Mouse (Mus musculus): ENCODE results near the gene H2-M10.2. TPM values are rescaled to one million over a fixed set of nuclear protein-coding genes. Genes with fewer than 3 reads are reported as not detected.
"Not testable (repeated sequence)": the region's sequence is repeated elsewhere in the genome, so short reads cannot be mapped to it uniquely, and the experiment has no call there.

H2-M10.2 gene
- 0.15 TPM in 1 of 2 replicates, not detected in the other for polyA plus RNA-seq (2015; fragmentation: Nextera tagmentation; extraction: Ambion mirVana)

DNA sequence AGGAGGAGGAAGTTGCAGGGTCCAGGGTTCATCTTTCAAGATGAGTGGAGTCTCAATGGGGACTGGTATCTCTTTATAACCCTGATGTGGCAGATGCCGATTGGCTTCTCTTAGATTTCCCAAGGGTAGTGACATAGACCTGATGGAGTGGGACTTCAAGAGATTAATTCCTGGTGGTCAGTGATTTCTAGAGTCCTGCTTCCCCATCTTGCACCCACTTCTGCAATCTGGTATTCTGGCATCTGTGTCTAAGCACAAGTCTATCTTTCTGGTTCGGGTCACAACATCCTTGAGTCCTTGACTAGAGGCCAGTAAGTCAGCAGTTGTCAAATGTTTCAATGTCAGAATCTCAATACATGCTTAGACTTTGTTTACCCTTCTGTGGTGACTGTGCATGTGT lies at the start of gene H2-M10.2:
H2-M10.2 (minus strand) TSS at position 101 of the 400 bp plus-strand sequence.
- no peak within 1 kb of the TSS for H3K4me3 ChIP-seq (ENCODE audit: low read length)
- no peak within 1 kb of the TSS for H3K27ac ChIP-seq (ENCODE audit: low read length)
- ATAC-seq (ENCODE audit: low FRiP score, low TSS enrichment), result no peak
- no peak within 1 kb of the TSS for H3K4me2 ChIP-seq (replicated peaks; ENCODE audit: low read depth, low read length)
- no peaks in the 10 kb centered on the region for H3K4me1 ChIP-seq (ENCODE audit: insufficient read depth, low read length)
- H3K9ac ChIP-seq (replicated peaks; ENCODE audit: low read length), result no peak within 1 kb of the TSS
- H3K36me3 ChIP-seq (ENCODE audit: insufficient read depth, low read length), result peaks cover 10% of the 10 kb centered on the region
- H3K27me3 ChIP-seq (ENCODE audit: insufficient read depth, low read length), result no peaks in the 10 kb centered on the region
- WGBS, result 97% methylated on average over 2 of the region's 2 CpGs
- H3K9me3 ChIP-seq (ENCODE audit: low read length), result 0 out of 2 replicates have a peak, but pooled peaks cover 3% of the 10 kb centered on the region

DNA sequence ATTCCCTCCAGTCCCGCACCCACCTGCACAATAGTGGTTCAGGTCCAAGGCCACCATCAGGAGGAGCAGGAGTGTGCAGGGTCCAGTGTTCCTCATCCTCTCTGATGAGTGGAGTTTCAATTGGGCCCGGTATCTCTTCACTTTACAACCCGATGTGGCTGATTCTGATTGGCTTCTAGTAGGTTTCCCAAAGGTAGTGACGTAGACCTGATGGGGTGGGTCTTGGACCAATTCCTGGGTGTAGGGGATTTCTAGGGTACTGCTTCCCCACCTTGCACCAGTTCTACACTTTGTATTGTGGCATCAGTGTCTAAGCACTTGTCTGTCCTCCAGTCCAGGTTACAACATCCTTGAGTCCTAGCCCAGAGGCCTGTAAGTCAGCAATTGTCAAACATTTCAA lies 39.8 kb upstream of the H2-M10.2 start, which contains the start of gene H2-M10.1:
H2-M10.1 (minus strand) TSS at position 101 of the 400 bp plus-strand sequence.
- Histone ChIP-seq H3K4me3 (ENCODE audit: low read length) (no peak within 1 kb of the TSS), H3K9me3 (ENCODE audit: low read length) (no peaks in the 10 kb centered on the region), H3K4me1 (ENCODE audit: insufficient read depth, low read length) (no peaks in the 10 kb centered on the region), H3K4me2 (replicated peaks; ENCODE audit: low read depth, low read length) (no peak within 1 kb of the TSS), H3K27ac (ENCODE audit: low read length) (no peak within 1 kb of the TSS), H3K36me3 (ENCODE audit: insufficient read depth, low read length) (no peaks in the 10 kb centered on the region), H3K27me3 (ENCODE audit: insufficient read depth, low read length) (no peaks in the 10 kb centered on the region), H3K9ac (replicated peaks; ENCODE audit: low read length) (no peak within 1 kb of the TSS)
- 90% methylated on average over 4 of the region's 4 CpGs for WGBS
- no peak for ATAC-seq (ENCODE audit: low FRiP score, low TSS enrichment)

DNA sequence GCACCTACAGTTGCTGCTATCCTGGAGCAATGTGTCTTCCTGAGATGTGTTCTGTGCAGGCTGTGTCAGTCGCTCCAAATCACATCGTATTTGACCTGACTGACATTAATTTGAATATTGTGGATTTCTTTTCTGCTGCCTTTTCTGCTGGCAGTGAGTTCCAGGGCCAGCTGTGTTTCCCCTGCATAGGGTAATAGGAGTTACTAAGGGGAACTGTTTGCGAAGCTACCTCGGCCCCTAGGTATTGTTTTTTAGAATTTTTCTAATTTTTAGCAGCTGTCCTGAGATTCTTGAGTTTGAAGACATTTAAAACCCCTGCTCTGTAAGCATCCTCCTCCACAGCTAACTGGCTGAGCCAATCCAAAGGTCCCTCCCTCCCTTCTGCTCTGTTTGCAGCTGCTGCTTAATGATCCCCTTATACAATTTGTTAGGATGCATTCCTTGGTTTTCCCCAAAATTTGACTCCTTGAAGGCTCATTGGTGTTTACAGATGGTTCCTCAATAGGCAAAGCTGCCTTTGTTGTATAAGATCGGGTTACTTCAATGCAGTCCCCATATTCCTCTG lies 29.5 kb upstream of the H2-M10.2 start:
- ATAC-seq (ENCODE audit: low FRiP score, low TSS enrichment), result no peak
- peak overlapping the region; percentile 64 for H3K9ac ChIP-seq (replicated peaks; ENCODE audit: low read length)
- H3K4me1 ChIP-seq (ENCODE audit: insufficient read depth, low read length), result peaks cover 2% of the 10 kb centered on the region; the same call in 1 of the 2 replicates
- H3K27ac ChIP-seq (ENCODE audit: low read length), result no peak overlapping the region; the same call in 1 of the 2 replicates
- no peaks in the 10 kb centered on the region for H3K27me3 ChIP-seq (ENCODE audit: insufficient read depth, low read length)
- 17% methylated on average over 5 of the region's 5 CpGs for WGBS
- peak overlapping the region; percentile 63 for H3K4me3 ChIP-seq (ENCODE audit: low read length)
- H3K36me3 ChIP-seq (ENCODE audit: insufficient read depth, low read length), result no peaks in the 10 kb centered on the region
- H3K4me2 ChIP-seq (replicated peaks; ENCODE audit: low read depth, low read length), result peak overlapping the region; percentile 76
- no peaks in the 10 kb centered on the region for H3K9me3 ChIP-seq (ENCODE audit: low read length)

DNA sequence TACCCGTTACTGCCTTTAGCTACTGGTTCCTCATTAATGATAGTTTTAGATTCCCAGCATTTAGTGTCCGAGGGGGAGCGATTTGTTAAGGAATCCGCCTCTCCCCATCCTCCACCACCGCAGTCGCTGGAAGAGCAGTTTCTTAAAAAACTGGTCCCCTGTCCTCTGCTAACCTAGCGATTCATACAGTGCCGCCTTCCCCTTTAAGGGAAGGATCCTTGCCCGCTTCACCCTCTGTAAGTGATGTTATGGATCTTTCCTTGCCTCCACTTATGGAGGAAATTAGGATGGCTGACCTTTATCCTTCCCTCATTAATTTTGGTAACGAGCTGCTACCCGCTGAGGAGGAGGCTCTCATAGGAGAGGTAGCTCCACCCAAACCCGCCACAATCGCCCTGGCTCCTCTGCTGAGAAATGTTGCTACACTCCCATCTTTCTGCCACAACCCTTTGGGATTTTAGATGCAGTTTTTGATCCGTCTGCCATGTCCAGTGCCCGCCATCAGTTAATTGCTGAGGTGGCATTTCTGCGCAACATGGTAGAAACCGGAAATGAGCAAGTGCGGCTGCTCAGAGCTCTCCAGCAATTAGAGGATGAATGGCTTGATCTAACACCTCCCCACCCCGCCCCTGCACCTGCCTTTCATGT lies 28.9 kb upstream of the H2-M10.2 start:
- peak; percentile 88 for ATAC-seq (ENCODE audit: low FRiP score, low TSS enrichment)
- peak overlapping the region; percentile 64 for H3K9ac ChIP-seq (replicated peaks; ENCODE audit: low read length)
- H3K4me3 ChIP-seq (ENCODE audit: low read length), result peak overlapping the region; percentile 63
- H3K27ac ChIP-seq (ENCODE audit: low read length), result peak overlapping the region; percentile 19
- peak overlapping the region; percentile 76 for H3K4me2 ChIP-seq (replicated peaks; ENCODE audit: low read depth, low read length)
- H3K27me3 ChIP-seq (ENCODE audit: insufficient read depth, low read length), result no peaks in the 10 kb centered on the region
- 0% methylated on average over 19 of the region's 19 CpGs for WGBS
- no peaks in the 10 kb centered on the region for H3K36me3 ChIP-seq (ENCODE audit: insufficient read depth, low read length)
- H3K9me3 ChIP-seq (ENCODE audit: low read length), result no peaks in the 10 kb centered on the region
- peaks cover 2% of the 10 kb centered on the region; the same call in 1 of the 2 replicates for H3K4me1 ChIP-seq (ENCODE audit: insufficient read depth, low read length)

DNA sequence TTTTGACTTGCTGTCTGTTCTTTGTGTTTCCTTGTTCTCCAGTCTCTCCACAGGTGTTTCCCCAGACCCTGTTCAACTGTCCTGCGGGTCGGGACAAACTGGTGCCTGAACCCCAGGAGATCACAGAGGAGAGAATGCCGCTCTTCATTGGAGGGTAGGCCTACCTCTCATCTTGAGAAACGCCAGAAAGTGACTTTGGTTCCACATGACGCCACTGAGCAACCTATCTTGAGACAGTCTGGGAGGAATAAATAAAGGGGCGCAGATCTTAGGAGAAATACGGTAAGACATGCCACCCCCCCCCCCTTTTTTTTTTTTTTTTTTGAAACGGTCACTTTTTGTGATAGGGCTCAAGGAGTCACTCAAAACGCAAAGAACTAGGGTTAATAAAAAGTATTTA lies 28.2 kb upstream of the H2-M10.2 start:
- no peak overlapping the region; the same call in 1 of the 2 replicates for H3K9ac ChIP-seq (replicated peaks; ENCODE audit: low read length)
- peak overlapping the region; percentile 63 for H3K4me3 ChIP-seq (ENCODE audit: low read length)
- H3K36me3 ChIP-seq (ENCODE audit: insufficient read depth, low read length), result no peaks in the 10 kb centered on the region
- H3K27ac ChIP-seq (ENCODE audit: low read length), result peak overlapping the region; percentile 19
- no peaks in the 10 kb centered on the region for H3K9me3 ChIP-seq (ENCODE audit: low read length)
- WGBS, result 4% methylated on average over 9 of the region's 9 CpGs
- H3K27me3 ChIP-seq (ENCODE audit: insufficient read depth, low read length), result no peaks in the 10 kb centered on the region
- peak overlapping the region; percentile 76 for H3K4me2 ChIP-seq (replicated peaks; ENCODE audit: low read depth, low read length)
- peaks cover 2% of the 10 kb centered on the region; the same call in 1 of the 2 replicates for H3K4me1 ChIP-seq (ENCODE audit: insufficient read depth, low read length)
- peak; percentile 65 for ATAC-seq (ENCODE audit: low FRiP score, low TSS enrichment)

DNA sequence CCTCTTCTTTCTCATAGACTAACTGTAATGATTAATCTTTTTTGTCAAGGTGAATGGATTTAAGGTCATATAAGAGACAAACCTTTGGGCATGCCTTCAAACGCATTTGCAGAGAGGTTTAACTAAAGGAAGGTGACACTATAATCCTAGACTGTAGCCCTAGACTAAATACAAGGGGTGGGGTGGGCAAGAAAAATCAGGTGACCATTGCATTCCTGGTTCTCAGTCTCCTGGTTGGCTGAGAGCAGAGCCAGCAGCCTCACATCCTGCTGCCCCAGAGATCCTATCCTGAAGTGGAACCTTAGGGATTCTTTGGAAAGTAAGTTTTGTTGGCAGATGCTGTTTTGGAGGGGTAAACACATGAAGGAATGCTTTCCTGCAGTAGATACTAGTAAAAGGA lies 23.0 kb upstream of the H2-M10.2 start:
- no peak overlapping the region for H3K4me2 ChIP-seq (replicated peaks; ENCODE audit: low read depth, low read length)
- H3K9ac ChIP-seq (replicated peaks; ENCODE audit: low read length), result no peak overlapping the region
- H3K27ac ChIP-seq (ENCODE audit: low read length), result no peak overlapping the region
- no peaks in the 10 kb centered on the region for H3K36me3 ChIP-seq (ENCODE audit: insufficient read depth, low read length)
- no peak overlapping the region for H3K4me3 ChIP-seq (ENCODE audit: low read length)
- no peak for ATAC-seq (ENCODE audit: low FRiP score, low TSS enrichment)
- H3K27me3 ChIP-seq (ENCODE audit: insufficient read depth, low read length), result no peaks in the 10 kb centered on the region
- H3K4me1 ChIP-seq (ENCODE audit: insufficient read depth, low read length), result no peaks in the 10 kb centered on the region
- WGBS, result 9% methylated on average over 1 of the region's 1 CpGs
- H3K9me3 ChIP-seq (ENCODE audit: low read length), result no peaks in the 10 kb centered on the region

DNA sequence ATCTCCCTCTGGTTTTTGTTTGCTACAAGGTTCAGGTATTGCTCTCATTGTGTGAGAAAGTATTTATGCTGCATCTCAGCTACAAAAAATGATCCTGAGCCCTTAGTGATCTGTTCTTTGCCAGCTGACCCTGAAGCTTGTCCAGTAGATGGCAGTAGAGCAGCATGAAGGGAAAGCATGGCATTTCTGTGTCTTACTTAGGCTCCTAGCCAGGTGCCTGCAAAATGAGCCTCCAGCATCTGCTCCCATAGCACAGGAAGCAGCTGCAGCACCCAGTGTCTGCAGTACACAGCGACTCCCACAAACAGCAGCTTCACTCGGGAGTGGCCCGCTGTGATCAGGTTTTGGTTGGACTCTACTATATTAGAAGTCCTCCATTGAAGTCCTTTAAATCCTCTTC lies 22.6 kb upstream of the H2-M10.2 start:
- H3K27ac ChIP-seq (ENCODE audit: low read length); H3K4me3 ChIP-seq (ENCODE audit: low read length); H3K4me1 ChIP-seq (ENCODE audit: insufficient read depth, low read length); H3K36me3 ChIP-seq (ENCODE audit: insufficient read depth, low read length); H3K9me3 ChIP-seq (ENCODE audit: low read length); H3K4me2 ChIP-seq (replicated peaks; ENCODE audit: low read depth, low read length); H3K27me3 ChIP-seq (ENCODE audit: insufficient read depth, low read length); H3K9ac ChIP-seq (replicated peaks; ENCODE audit: low read length): not testable (repeated sequence)
- ATAC-seq (ENCODE audit: low FRiP score, low TSS enrichment), result peak; percentile 46; the same call in 1 of the 2 replicates
- WGBS, result 0% methylated on average over 3 of the region's 3 CpGs

DNA sequence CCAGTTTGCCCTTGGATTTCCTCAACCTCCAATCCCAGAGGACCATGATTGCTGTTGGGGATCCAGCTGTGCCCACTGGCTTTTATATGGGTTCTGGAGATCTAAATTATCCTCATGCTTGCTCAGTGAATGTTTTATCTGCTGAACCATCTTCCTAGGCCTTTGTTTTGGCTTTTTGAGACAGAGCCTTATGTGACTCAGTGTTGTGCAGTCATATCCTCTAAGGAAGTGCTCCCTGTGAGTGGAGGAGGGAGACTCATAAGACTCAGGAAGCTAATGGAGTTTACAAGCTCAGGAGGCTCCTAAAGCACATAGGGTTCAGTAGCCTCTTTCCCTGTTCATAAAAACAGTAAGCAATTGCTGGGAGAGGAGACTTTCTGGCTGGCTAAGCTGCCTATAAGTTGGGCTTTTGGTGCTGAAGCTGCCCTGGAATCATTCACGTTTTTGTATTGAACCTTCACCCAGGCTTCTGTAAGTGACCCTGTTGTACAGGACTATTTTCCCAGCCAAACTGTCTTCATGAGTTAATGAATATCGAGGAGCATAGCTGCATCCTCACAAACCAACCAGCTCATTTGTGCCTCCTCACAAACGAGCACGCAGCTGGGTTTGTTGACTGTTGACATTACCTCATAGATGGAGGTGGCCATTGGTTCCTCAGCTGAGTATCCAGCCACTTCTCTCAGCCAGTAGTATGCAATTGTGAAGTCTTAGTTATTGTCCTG lies 4.6 kb downstream of the H2-M10.2 start:
- no peaks in the 10 kb centered on the region for H3K27me3 ChIP-seq (ENCODE audit: insufficient read depth, low read length)
- 86% methylated on average over 4 of the region's 4 CpGs for WGBS
- no peak overlapping the region for H3K4me2 ChIP-seq (replicated peaks; ENCODE audit: low read depth, low read length)
- no peak overlapping the region for H3K9ac ChIP-seq (replicated peaks; ENCODE audit: low read length)
- ATAC-seq (ENCODE audit: low FRiP score, low TSS enrichment), result no peak
- no peak overlapping the region for H3K27ac ChIP-seq (ENCODE audit: low read length)
- 0 out of 2 replicates have a peak, but pooled peaks cover 3% of the 10 kb centered on the region for H3K9me3 ChIP-seq (ENCODE audit: low read length)
- H3K36me3 ChIP-seq (ENCODE audit: insufficient read depth, low read length), result peaks cover 35% of the 10 kb centered on the region
- H3K4me3 ChIP-seq (ENCODE audit: low read length), result no peak overlapping the region
- H3K4me1 ChIP-seq (ENCODE audit: insufficient read depth, low read length), result no peaks in the 10 kb centered on the region

DNA sequence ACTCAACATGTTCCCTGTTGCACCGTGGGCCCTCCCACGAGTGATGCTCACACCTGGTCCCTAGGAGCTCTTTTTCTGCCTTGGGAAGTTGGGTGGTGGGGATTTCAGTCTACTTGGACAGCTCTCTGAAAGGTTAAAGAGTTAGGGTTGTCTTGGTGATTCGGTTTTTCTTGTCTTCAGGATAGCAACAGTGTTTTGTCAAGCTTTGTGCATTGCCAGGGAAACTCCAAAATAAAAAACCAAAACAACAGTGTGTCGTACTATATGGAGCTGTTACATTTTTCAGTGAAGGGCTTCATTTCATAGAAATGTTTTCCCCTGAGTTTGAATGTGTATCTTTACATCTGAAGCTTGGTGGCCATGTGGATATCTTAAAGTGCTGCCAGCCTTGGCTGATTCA lies 11.5 kb downstream of the H2-M10.2 start:
- Histone ChIP-seq H3K4me1 (ENCODE audit: insufficient read depth, low read length) (peaks cover 25% of the 10 kb centered on the region), H3K9me3 (ENCODE audit: low read length) (no peaks in the 10 kb centered on the region), H3K9ac (replicated peaks; ENCODE audit: low read length) (no peak overlapping the region), H3K36me3 (ENCODE audit: insufficient read depth, low read length) (peaks cover 24% of the 10 kb centered on the region), H3K4me2 (replicated peaks; ENCODE audit: low read depth, low read length) (no peak overlapping the region), H3K27ac (ENCODE audit: low read length) (no peak overlapping the region), H3K4me3 (ENCODE audit: low read length) (no peak overlapping the region), H3K27me3 (ENCODE audit: insufficient read depth, low read length) (no peaks in the 10 kb centered on the region)
- 84% methylated on average over 4 of the region's 4 CpGs for WGBS
- no peak for ATAC-seq (ENCODE audit: low FRiP score, low TSS enrichment)
